Mouse (Mus musculus): ENCODE results near the gene Tnk1. TPM values are rescaled to one million over a fixed set of nuclear protein-coding genes. Genes with fewer than 3 reads are reported as not detected.

Gene Tnk1
- polyA plus RNA-seq, 1 experiment, result 1.2 TPM

DNA sequence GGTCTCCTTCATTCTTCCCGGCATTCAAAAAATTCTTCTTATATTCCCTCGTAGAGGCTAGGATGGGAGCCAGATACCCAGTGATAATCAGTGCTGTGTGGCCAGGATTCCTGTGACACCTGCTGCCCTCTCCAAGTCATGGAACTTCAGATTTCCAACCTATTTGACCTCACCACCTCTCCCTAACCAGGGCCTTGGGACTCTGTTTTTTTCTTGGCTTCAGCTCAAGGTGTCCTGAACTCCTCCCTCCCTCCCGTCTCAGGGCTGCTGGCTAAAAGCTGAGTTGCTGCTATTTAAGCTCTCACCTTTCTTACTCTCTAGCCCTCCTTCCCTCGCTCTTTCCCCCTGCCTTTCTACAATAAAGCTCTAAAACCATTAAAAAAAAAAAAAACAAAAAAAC lies 41.3 kb upstream of the Tnk1 start:
- TF ChIP-seq CTCF (IDR thresholded peaks at IDR 0.05; ENCODE audit: extremely low read depth, insufficient read depth, insufficient read length, insufficient replicate concordance), result no peak
- no peak for TF ChIP-seq POLR2A (IDR thresholded peaks at IDR 0.05; ENCODE audit: low read depth, low read length)
- H3K4me3 ChIP-seq (ENCODE audit: extremely low read depth, insufficient read depth, insufficient read length), result no peak overlapping the region
- DNase-seq (ENCODE audit: low read depth in 1 of 2, low spot score in 2 of 2), result no peak
- peaks cover 7% of the 10 kb centered on the region; the same call in 1 of the 2 replicates for H3K4me1 ChIP-seq (ENCODE audit: control insufficient read depth, insufficient read depth, insufficient read length)
- H3K36me3 ChIP-seq (ENCODE audit: control insufficient read depth, insufficient read depth, low read length), result peaks cover 8% of the 10 kb centered on the region
- WGBS, result 52% methylated on average over 4 of the region's 4 CpGs
- no peak overlapping the region for H3K27ac ChIP-seq (ENCODE audit: insufficient read depth, low read length)
- no peaks in the 10 kb centered on the region for H3K27me3 ChIP-seq (ENCODE audit: control insufficient read depth, insufficient read depth, low read length)

DNA sequence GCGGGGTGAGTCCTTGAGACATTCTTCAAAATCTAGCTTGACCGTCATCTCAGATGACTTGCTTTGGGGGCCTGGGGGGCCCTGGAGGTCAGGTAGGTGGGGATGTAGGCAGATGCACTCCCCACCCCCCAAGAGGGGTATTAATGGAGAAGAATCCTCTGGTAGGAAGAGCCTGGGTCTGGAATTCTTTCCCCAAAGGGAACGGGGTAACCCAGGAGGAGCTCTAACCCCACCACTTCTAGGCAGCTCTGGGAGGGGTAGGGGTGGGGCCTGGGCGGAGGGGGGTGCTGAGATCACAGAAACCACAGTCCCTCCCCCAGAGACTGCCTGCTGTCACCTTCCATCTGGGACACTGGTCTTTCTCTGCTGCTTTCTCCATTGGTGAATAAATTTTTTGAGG lies 36.8 kb upstream of the Tnk1 start, which contains the start of gene Acap1:
Gene Acap1, minus strand, starts transcription at position 249 of the 400 bp plus-strand sequence.
- Histone ChIP-seq H3K27ac (ENCODE audit: insufficient read depth, low read length) (peak within 1 kb of the TSS; percentile 98), H3K4me3 (ENCODE audit: extremely low read depth, insufficient read depth, insufficient read length) (peak within 1 kb of the TSS; percentile 70), H3K27me3 (ENCODE audit: control insufficient read depth, insufficient read depth, low read length) (no peaks in the 10 kb centered on the region), H3K36me3 (ENCODE audit: control insufficient read depth, insufficient read depth, low read length) (peaks cover 8% of the 10 kb centered on the region), H3K4me1 (ENCODE audit: control insufficient read depth, insufficient read depth, insufficient read length) (peaks cover 11% of the 10 kb centered on the region; the same call in 1 of the 2 replicates)
- peak in 1 of 2 experiments; percentile 62 for DNase-seq (ENCODE audit: low read depth in 1 of 2, low spot score in 2 of 2)
- WGBS, result 6% methylated on average over 4 of the region's 4 CpGs
- TF ChIP-seq POLR2A (IDR thresholded peaks at IDR 0.05; ENCODE audit: low read depth, low read length), result no peak; the same call in 1 of the 2 replicates
- TF ChIP-seq CTCF (IDR thresholded peaks at IDR 0.05; ENCODE audit: extremely low read depth, insufficient read depth, insufficient read length, insufficient replicate concordance), result no peak

DNA sequence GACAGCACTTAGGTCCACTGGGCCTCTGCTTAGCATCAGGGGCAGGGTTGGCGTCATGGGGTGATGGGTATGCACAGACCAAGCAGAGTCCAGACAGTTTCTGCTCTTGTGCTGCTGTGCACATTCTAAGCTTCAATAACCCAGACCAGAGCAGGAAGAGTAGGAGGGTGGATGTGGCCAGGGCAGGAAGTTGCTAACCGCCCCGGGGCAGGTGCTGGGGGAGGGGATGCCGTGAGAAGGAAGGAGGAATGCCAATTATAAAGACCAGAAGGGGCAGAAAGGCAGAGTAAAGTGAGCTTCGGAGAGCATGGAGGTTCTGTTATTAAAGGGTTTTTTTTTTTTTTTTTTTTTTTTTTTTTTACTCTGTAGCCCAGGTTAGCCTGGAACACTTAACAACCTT lies 36.1 kb upstream of the Tnk1 start:
- H3K36me3 ChIP-seq (ENCODE audit: control insufficient read depth, insufficient read depth, low read length), result peaks cover 14% of the 10 kb centered on the region
- peaks cover 11% of the 10 kb centered on the region; the same call in 1 of the 2 replicates for H3K4me1 ChIP-seq (ENCODE audit: control insufficient read depth, insufficient read depth, insufficient read length)
- no peaks in the 10 kb centered on the region for H3K27me3 ChIP-seq (ENCODE audit: control insufficient read depth, insufficient read depth, low read length)
- peak; percentile 65 to 87 for DNase-seq (ENCODE audit: low read depth in 1 of 2, low spot score in 2 of 2)
- WGBS, result 4% methylated on average over 5 of the region's 5 CpGs
- peak overlapping the region; percentile 70 for H3K4me3 ChIP-seq (ENCODE audit: extremely low read depth, insufficient read depth, insufficient read length)
- H3K27ac ChIP-seq (ENCODE audit: insufficient read depth, low read length), result peak overlapping the region; percentile 98
- no peak; the same call in 1 of the 2 replicates for TF ChIP-seq POLR2A (IDR thresholded peaks at IDR 0.05; ENCODE audit: low read depth, low read length)
- no peak for TF ChIP-seq CTCF (IDR thresholded peaks at IDR 0.05; ENCODE audit: extremely low read depth, insufficient read depth, insufficient read length, insufficient replicate concordance)

DNA sequence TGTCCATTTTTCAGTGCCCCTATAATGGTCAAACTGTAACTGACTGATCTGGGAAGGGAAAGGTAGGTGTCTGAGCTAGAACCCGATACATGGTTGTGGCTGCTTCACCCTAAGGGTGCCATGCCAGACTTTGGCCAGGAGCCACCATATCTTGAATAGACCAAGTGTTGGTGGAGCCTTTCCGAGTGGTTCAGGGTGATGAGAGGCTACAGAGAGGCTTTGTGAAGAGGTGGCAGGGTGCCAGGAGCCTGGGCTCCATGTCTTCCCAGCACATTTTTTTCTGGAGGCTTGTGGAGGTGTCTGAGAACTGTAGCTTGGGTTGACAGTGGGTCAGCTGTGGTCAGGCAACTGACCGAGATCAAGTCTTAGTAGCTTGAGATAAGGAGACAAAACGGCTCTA lies 33.0 kb upstream of the Tnk1 start:
- WGBS, result 86% methylated on average over 4 of the region's 4 CpGs

DNA sequence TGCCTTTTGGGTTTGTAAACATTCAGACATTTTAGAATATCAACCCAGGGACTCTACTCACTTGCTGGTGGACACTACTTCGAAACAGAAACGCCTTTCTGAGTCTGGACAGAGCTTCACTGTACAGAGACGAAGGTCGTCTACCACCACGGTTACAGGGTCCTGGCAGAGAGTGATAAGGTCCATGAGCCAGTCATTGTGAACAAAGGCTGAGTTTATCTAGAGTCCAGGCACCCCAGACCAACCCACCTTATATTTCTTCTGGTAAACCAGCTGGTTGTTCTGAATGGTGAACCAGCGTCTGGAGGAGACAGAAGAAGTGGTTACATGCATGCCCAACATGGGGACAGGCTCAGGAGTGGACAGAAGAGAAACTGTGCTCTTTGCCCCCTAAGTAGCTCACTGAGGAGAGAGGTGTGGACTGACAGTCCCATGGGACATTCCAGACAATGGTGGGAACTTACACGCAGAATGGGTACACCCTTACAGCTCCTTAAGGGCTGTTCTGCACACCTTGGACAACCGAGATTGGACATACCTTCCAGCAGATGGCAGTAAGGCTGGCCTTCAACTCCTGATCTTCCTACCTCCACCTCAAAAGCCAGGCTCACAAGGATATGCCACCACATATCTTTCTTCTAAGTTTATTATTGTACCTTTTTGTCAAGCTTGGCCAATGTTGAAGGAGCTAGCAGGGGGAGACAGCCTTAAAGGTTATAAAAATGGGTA lies 28.5 kb upstream of the Tnk1 start:
- DNase-seq (ENCODE audit: low read depth in 1 of 2, low spot score in 2 of 2), result no peak
- Histone ChIP-seq H3K27ac (ENCODE audit: insufficient read depth, low read length) (no peak overlapping the region), H3K4me3 (ENCODE audit: extremely low read depth, insufficient read depth, insufficient read length) (no peak overlapping the region), H3K4me1 (ENCODE audit: control insufficient read depth, insufficient read depth, insufficient read length) (peaks cover 5% of the 10 kb centered on the region; the same call in 1 of the 2 replicates), H3K27me3 (ENCODE audit: control insufficient read depth, insufficient read depth, low read length) (no peaks in the 10 kb centered on the region), H3K36me3 (ENCODE audit: control insufficient read depth, insufficient read depth, low read length) (peaks cover 51% of the 10 kb centered on the region)
- WGBS, result 80% methylated on average over 8 of the region's 8 CpGs
- TF ChIP-seq CTCF (IDR thresholded peaks at IDR 0.05; ENCODE audit: extremely low read depth, insufficient read depth, insufficient read length, insufficient replicate concordance) (no peak; the same call in 1 of the 2 replicates), POLR2A (IDR thresholded peaks at IDR 0.05; ENCODE audit: low read depth, low read length) (no peak)

More for the DNA sequence above, 33.0 kb upstream of the Tnk1 start:
- H3K27ac ChIP-seq (ENCODE audit: insufficient read depth, low read length), result no peak overlapping the region
- peaks cover 11% of the 10 kb centered on the region; the same call in 1 of the 2 replicates for H3K4me1 ChIP-seq (ENCODE audit: control insufficient read depth, insufficient read depth, insufficient read length)
- no peaks in the 10 kb centered on the region for H3K27me3 ChIP-seq (ENCODE audit: control insufficient read depth, insufficient read depth, low read length)
- no peak overlapping the region for H3K4me3 ChIP-seq (ENCODE audit: extremely low read depth, insufficient read depth, insufficient read length)
- DNase-seq (ENCODE audit: low read depth in 1 of 2, low spot score in 2 of 2), result no peak
- peaks cover 25% of the 10 kb centered on the region for H3K36me3 ChIP-seq (ENCODE audit: control insufficient read depth, insufficient read depth, low read length)
- TF ChIP-seq POLR2A (IDR thresholded peaks at IDR 0.05; ENCODE audit: low read depth, low read length), result no peak
- no peak for TF ChIP-seq CTCF (IDR thresholded peaks at IDR 0.05; ENCODE audit: extremely low read depth, insufficient read depth, insufficient read length, insufficient replicate concordance)

DNA sequence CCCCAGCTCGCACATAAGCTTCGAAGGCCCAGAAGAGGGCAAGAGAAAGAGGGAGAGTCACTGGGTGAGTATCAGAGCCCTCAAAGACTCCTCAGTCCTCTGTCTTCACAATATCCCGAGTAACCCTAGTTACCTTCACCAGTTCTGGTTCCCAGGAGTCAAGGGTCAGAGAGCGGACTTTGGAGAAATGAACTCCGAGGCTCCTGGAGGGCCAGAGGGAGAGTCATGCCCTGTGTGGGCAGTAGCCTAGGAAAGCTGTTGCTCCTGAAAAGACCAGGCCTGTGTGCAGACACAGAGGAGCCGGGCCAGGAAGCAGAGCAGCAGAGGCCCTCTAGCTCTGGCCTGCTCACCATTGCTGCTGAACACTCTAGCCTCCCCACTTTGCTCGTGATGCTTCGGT lies 26.1 kb upstream of the Tnk1 start:
- DNase-seq (ENCODE audit: low read depth in 1 of 2, low spot score in 2 of 2), result no peak
- Histone ChIP-seq H3K36me3 (ENCODE audit: control insufficient read depth, insufficient read depth, low read length) (peaks cover 37% of the 10 kb centered on the region), H3K4me3 (ENCODE audit: extremely low read depth, insufficient read depth, insufficient read length) (no peak overlapping the region), H3K27ac (ENCODE audit: insufficient read depth, low read length) (no peak overlapping the region), H3K27me3 (ENCODE audit: control insufficient read depth, insufficient read depth, low read length) (no peaks in the 10 kb centered on the region), H3K4me1 (ENCODE audit: control insufficient read depth, insufficient read depth, insufficient read length) (peaks cover 5% of the 10 kb centered on the region; the same call in 1 of the 2 replicates)
- TF ChIP-seq CTCF (IDR thresholded peaks at IDR 0.05; ENCODE audit: extremely low read depth, insufficient read depth, insufficient read length, insufficient replicate concordance) (no peak), POLR2A (IDR thresholded peaks at IDR 0.05; ENCODE audit: low read depth, low read length) (no peak)
- WGBS, result 87% methylated on average over 8 of the region's 8 CpGs

DNA sequence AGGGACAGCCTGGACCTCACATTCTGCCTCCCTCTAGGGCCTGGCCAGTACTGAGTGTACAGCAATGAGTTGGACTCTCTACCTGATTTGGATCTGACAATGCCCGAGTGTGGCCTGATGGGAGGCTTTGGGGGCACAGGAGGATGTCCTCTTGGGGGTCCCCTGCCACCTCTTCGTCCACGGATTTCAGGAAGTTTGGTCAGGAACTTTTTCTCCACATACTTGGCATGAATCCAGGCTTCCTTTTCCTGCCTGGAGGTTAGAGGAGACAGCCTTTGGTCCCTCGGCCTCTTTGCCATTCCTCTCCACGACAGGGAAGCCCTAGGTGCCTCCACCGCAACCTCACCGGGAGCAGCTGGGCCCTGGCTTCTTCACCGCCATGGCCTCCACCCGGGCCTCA lies 25.7 kb upstream of the Tnk1 start:
- 83% methylated on average over 9 of the region's 9 CpGs for WGBS
- no peak overlapping the region for H3K4me3 ChIP-seq (ENCODE audit: extremely low read depth, insufficient read depth, insufficient read length)
- H3K36me3 ChIP-seq (ENCODE audit: control insufficient read depth, insufficient read depth, low read length), result peaks cover 33% of the 10 kb centered on the region
- no peaks in the 10 kb centered on the region for H3K27me3 ChIP-seq (ENCODE audit: control insufficient read depth, insufficient read depth, low read length)
- DNase-seq (ENCODE audit: low read depth in 1 of 2, low spot score in 2 of 2), result no peak
- no peak overlapping the region for H3K27ac ChIP-seq (ENCODE audit: insufficient read depth, low read length)
- TF ChIP-seq CTCF (IDR thresholded peaks at IDR 0.05; ENCODE audit: extremely low read depth, insufficient read depth, insufficient read length, insufficient replicate concordance) (no peak), POLR2A (IDR thresholded peaks at IDR 0.05; ENCODE audit: low read depth, low read length) (no peak)
- peaks cover 5% of the 10 kb centered on the region; the same call in 1 of the 2 replicates for H3K4me1 ChIP-seq (ENCODE audit: control insufficient read depth, insufficient read depth, insufficient read length)
